Mouse (Mus musculus): ENCODE measurements around the gene Noct. TPM values are rescaled to one million over a fixed set of nuclear protein-coding genes. Genes with fewer than 3 reads are reported as not detected.
A peak's percentile ranks its signal among the peaks of the same experiment; 100 is the strongest.

The Noct gene
- polyA plus RNA-seq, 1 experiment from 2014 or later: 8.5 TPM

GRCm38 (mm10) chr3:51223556-51223955, 691 bp upstream of the Noct start:
- no peaks in the 10 kb centered on the region for H3K9me3 ChIP-seq (replicated peaks)
- H3K9ac ChIP-seq: no peak overlapping the region
- 19% methylated on average over 5 of the region's 5 CpGs for WGBS
- H3K4me2 ChIP-seq: peak overlapping the region; percentile 81
- peak overlapping the region; percentile 13 for H3K27ac ChIP-seq
- H3K36me3 ChIP-seq: no peaks in the 10 kb centered on the region
- ATAC-seq (replicated peaks; ENCODE audit: low FRiP score): no peak
- H3K4me1 ChIP-seq: peaks cover 40% of the 10 kb centered on the region
- 0 out of 2 replicates have a peak, but pooled peaks cover 4% of the 10 kb centered on the region for H3K27me3 ChIP-seq
- H3K4me3 ChIP-seq (replicated peaks): peak overlapping the region; percentile 92; the same call in 1 of the 2 replicates

GRCm38 (mm10) chr3:51225226-51225750, 1.0 kb downstream of the Noct start:
- Histone ChIP-seq H3K4me3 (replicated peaks) (peak overlapping the region; percentile 92), H3K4me2 (peak overlapping the region; percentile 81), H3K27me3 (0 out of 2 replicates have a peak, but pooled peaks cover 4% of the 10 kb centered on the region), H3K27ac (peak overlapping the region; percentile 99), H3K9ac (peak overlapping the region; percentile 84), H3K36me3 (no peaks in the 10 kb centered on the region), H3K9me3 (replicated peaks) (no peaks in the 10 kb centered on the region), H3K4me1 (peaks cover 40% of the 10 kb centered on the region)
- ATAC-seq (replicated peaks; ENCODE audit: low FRiP score): no peak; the same call in 1 of the 2 replicates
- WGBS: under 1% methylated on average over 39 of the region's 39 CpGs

GRCm38 (mm10) chr3:51225979-51226378, 1.7 kb downstream of the Noct start:
- Histone ChIP-seq H3K9me3 (replicated peaks) (no peaks in the 10 kb centered on the region), H3K4me3 (replicated peaks) (peak overlapping the region; percentile 92; the same call in 1 of the 2 replicates), H3K27me3 (0 out of 2 replicates have a peak, but pooled peaks cover 2% of the 10 kb centered on the region), H3K27ac (no peak overlapping the region), H3K4me1 (peaks cover 40% of the 10 kb centered on the region), H3K4me2 (peak overlapping the region; percentile 81), H3K9ac (no peak overlapping the region), H3K36me3 (no peaks in the 10 kb centered on the region)
- 96% methylated on average over 10 of the region's 10 CpGs for WGBS
- no peak for ATAC-seq (replicated peaks; ENCODE audit: low FRiP score)

- Histone ChIP-seq H3K27ac (no peak overlapping the region), H3K4me1 (peaks cover 36% of the 10 kb centered on the region), H3K4me2 (no peak overlapping the region), H3K9me3 (replicated peaks) (no peaks in the 10 kb centered on the region), H3K36me3 (no peaks in the 10 kb centered on the region), H3K27me3 (no peaks in the 10 kb centered on the region), H3K9ac (no peak overlapping the region), H3K4me3 (replicated peaks) (no peak overlapping the region)
- WGBS: 65% methylated on average over 3 of the region's 3 CpGs
- ATAC-seq (replicated peaks; ENCODE audit: low FRiP score): no peak
Measured at GRCm38 (mm10) chr3:51226601-51227000, 2.4 kb downstream of the Noct start.

GRCm38 (mm10) chr3:51228038-51228820, 4.0 kb downstream of the Noct start:
- no peak overlapping the region for H3K4me2 ChIP-seq
- peaks cover 22% of the 10 kb centered on the region for H3K4me1 ChIP-seq
- H3K9me3 ChIP-seq (replicated peaks): no peaks in the 10 kb centered on the region
- H3K27ac ChIP-seq: no peak overlapping the region
- no peak overlapping the region for H3K4me3 ChIP-seq (replicated peaks)
- no peak overlapping the region for H3K9ac ChIP-seq
- ATAC-seq (replicated peaks; ENCODE audit: low FRiP score): no peak
- H3K27me3 ChIP-seq: no peaks in the 10 kb centered on the region
- no peaks in the 10 kb centered on the region for H3K36me3 ChIP-seq
- 80% methylated on average over 10 of the region's 10 CpGs for WGBS

- Histone ChIP-seq H3K4me2 (no peak overlapping the region), H3K36me3 (no peaks in the 10 kb centered on the region), H3K27ac (no peak overlapping the region), H3K27me3 (no peaks in the 10 kb centered on the region), H3K9me3 (replicated peaks) (no peaks in the 10 kb centered on the region), H3K4me1 (peaks cover 20% of the 10 kb centered on the region), H3K4me3 (replicated peaks) (no peak overlapping the region), H3K9ac (no peak overlapping the region)
- ATAC-seq (replicated peaks; ENCODE audit: low FRiP score): no peak
- WGBS: 81% methylated on average over 9 of the region's 9 CpGs
Measured at GRCm38 (mm10) chr3:51228821-51229205, 4.6 kb downstream of the Noct start.

GRCm38 (mm10) chr3:51229226-51229625, 5.0 kb downstream of the Noct start:
- Histone ChIP-seq H3K27ac (no peak overlapping the region), H3K9ac (no peak overlapping the region), H3K9me3 (replicated peaks) (no peaks in the 10 kb centered on the region), H3K36me3 (no peaks in the 10 kb centered on the region), H3K27me3 (no peaks in the 10 kb centered on the region), H3K4me3 (replicated peaks) (no peak overlapping the region), H3K4me1 (peaks cover 20% of the 10 kb centered on the region), H3K4me2 (no peak overlapping the region)
- 82% methylated on average over 3 of the region's 3 CpGs for WGBS
- ATAC-seq (replicated peaks; ENCODE audit: low FRiP score): no peak

- Histone ChIP-seq H3K27me3 (no peaks in the 10 kb centered on the region), H3K4me1 (peaks cover 24% of the 10 kb centered on the region), H3K9ac (no peak overlapping the region), H3K36me3 (no peaks in the 10 kb centered on the region), H3K9me3 (replicated peaks) (no peaks in the 10 kb centered on the region), H3K4me2 (no peak overlapping the region), H3K4me3 (replicated peaks) (no peak overlapping the region), H3K27ac (no peak overlapping the region)
- WGBS: 88% methylated on average over 6 of the region's 6 CpGs
- ATAC-seq (replicated peaks; ENCODE audit: low FRiP score): no peak; the same call in 1 of the 2 replicates
Measured at GRCm38 (mm10) chr3:51230146-51230835, 6.0 kb downstream of the Noct start.

GRCm38 (mm10) chr3:51230886-51231285, 6.6 kb downstream of the Noct start:
- no peak for ATAC-seq (replicated peaks; ENCODE audit: low FRiP score)
- Histone ChIP-seq H3K4me3 (replicated peaks) (no peak overlapping the region), H3K4me1 (peaks cover 21% of the 10 kb centered on the region), H3K27me3 (no peaks in the 10 kb centered on the region), H3K36me3 (no peaks in the 10 kb centered on the region), H3K9ac (no peak overlapping the region), H3K9me3 (replicated peaks) (no peaks in the 10 kb centered on the region), H3K4me2 (no peak overlapping the region), H3K27ac (no peak overlapping the region)
- 72% methylated on average over 5 of the region's 5 CpGs for WGBS

GRCm38 (mm10) chr3:51231499-51231898, 7.3 kb downstream of the Noct start:
- H3K4me3 ChIP-seq (replicated peaks): no peak overlapping the region
- 66% methylated on average over 3 of the region's 3 CpGs for WGBS
- H3K9ac ChIP-seq: no peak overlapping the region
- no peaks in the 10 kb centered on the region for H3K36me3 ChIP-seq
- no peak for ATAC-seq (replicated peaks; ENCODE audit: low FRiP score)
- peaks cover 15% of the 10 kb centered on the region for H3K4me1 ChIP-seq
- no peaks in the 10 kb centered on the region for H3K9me3 ChIP-seq (replicated peaks)
- no peak overlapping the region for H3K27ac ChIP-seq
- H3K4me2 ChIP-seq: no peak overlapping the region
- no peaks in the 10 kb centered on the region for H3K27me3 ChIP-seq

- Histone ChIP-seq H3K9me3 (replicated peaks) (no peaks in the 10 kb centered on the region), H3K36me3 (no peaks in the 10 kb centered on the region), H3K27me3 (no peaks in the 10 kb centered on the region), H3K4me2 (no peak overlapping the region), H3K27ac (no peak overlapping the region), H3K4me1 (peaks cover 13% of the 10 kb centered on the region), H3K9ac (no peak overlapping the region), H3K4me3 (replicated peaks) (no peak overlapping the region)
- no peak for ATAC-seq (replicated peaks; ENCODE audit: low FRiP score)
- 81% methylated on average over 3 of the region's 3 CpGs for WGBS
Measured at GRCm38 (mm10) chr3:51232205-51232910, 8.1 kb downstream of the Noct start.

All from kidney, embryonic 15.5 days (tissue).